Mouse (Mus musculus) kidney, embryonic 16.5 days (tissue): ENCODE data around the gene Gm9936. TPM values are rescaled to one million over a fixed set of nuclear protein-coding genes. Genes with fewer than 3 reads are reported as not detected.

Source experiments
- ATAC-seq: fragments of 200-750 bp; cut with Nextera tagmentation; 2 replicates; pipeline ENCODE4 v1.8.0; 2017; ENCODE audit warnings: moderate TSS enrichment; ENCODE audit not compliant: low FRiP score, low TSS enrichment
- H3K27ac ChIP-seq: fragments of 300-500 bp; sonication (generic); 2 replicates; pipeline ENCODE4 v1.5.1; 2014; ENCODE audit warnings: low read length
- H3K27me3 ChIP-seq: fragments of 300-500 bp; sonication (generic); 2 replicates; pipeline ENCODE4 v1.6.1; 2014; ENCODE audit warnings: low read length, control low read depth, mixed read lengths; ENCODE audit not compliant: insufficient read depth
- H3K36me3 ChIP-seq: fragments of 300-500 bp; sonication (generic); 2 replicates; pipeline ENCODE4 v1.6.1; 2014; ENCODE audit warnings: low read length, control low read depth, mixed read lengths; ENCODE audit not compliant: insufficient read depth
- H3K4me1 ChIP-seq: fragments of 300-500 bp; sonication (generic); 2 replicates; pipeline ENCODE4 v1.6.1; 2014; ENCODE audit warnings: low read length, control low read depth, mixed read lengths; ENCODE audit not compliant: insufficient read depth
- H3K4me2 ChIP-seq: fragments of 300-500 bp; sonication (generic); replicated peaks from 2 replicates; pipeline ENCODE4 v1.6.1; 2014; ENCODE audit warnings: low read depth, low read length
- H3K4me3 ChIP-seq: fragments of 300-500 bp; sonication (generic); 2 replicates; pipeline ENCODE4 v1.5.1; 2014; ENCODE audit warnings: mild to moderate bottlenecking, low read length
- H3K9ac ChIP-seq: fragments of 300-500 bp; sonication (generic); replicated peaks from 2 replicates; pipeline ENCODE4 v1.6.1; 2014; ENCODE audit warnings: low read length
- H3K9me3 ChIP-seq: fragments of 300-500 bp; sonication (generic); 2 replicates; pipeline ENCODE4 v1.6.1; 2016; ENCODE audit warnings: low read length, control low read depth
- WGBS: fragments of 180-500 bp; shearing (Covaris S2); extraction: QIAGEN DNeasy Blood & Tissue Kit; methylation state at CpG from one replicate; pipeline ENCODE4 v1.1.7; 2014; 5-methylcytosine and 5-hydroxymethylcytosine counted together
- polyA plus RNA-seq: library from polyadenylated mRNA; unstranded; fragments of >200 nt; fragmentation: Nextera tagmentation; extraction: Ambion mirVana; gene quantifications from 2 replicates; pipeline ENCODE4 v1.2.1, GENCODE M21; 2015

The Gm9936 gene
- polyA plus RNA-seq, 1 experiment from 2014 or later = not detected

DNA sequence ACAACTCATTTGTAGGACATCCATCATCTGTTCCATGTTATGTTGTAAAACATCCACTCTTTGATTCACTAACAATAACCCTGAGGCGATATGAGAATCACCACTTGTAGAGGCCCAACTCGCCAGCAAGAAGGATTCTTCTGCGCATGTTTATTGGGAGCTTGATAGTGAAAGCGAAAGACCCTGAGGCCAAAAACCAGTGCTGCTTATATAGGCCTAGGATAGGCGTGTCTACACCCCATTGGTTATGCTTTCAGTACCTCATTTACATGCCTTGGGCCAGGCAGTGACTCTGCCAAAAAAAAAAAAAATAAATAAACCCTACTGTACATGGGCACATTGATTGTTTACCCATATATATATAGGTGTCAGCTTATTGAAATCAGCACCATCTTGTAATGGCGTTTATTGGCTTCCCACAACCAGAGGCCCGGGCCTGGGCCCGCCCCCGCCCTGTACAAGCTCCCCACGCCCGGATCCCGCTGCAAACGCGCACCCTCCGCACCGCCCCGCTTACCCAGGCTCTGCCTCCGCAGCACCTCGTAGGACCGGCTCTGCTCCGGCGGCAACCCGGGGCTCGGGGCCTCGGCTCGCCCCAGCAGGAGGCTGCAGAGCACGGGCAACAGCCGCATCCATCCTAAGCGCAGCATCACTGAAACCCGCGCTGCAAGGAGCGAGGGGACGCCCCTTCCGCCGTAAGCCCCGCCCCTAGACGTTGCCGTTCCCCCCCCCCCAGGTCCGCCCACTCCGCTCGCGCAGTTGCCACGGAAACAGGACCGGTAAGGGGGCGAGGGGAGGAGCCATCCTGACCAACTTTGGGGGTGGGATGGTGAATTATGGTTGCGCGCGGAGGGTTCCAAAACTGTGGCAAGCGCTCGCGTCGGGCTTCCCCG, 35.4 kb downstream of the Gm9936 start, which contains the start of gene 1500011B03Rik:
1500011B03Rik (minus strand) TSS at position 673 of the 893 bp plus-strand sequence.
- H3K27ac ChIP-seq = peak within 1 kb of the TSS; percentile 84
- H3K9me3 ChIP-seq = peaks cover 10% of the 10 kb centered on the region
- peak within 1 kb of the TSS; percentile 85 for H3K9ac ChIP-seq
- no peaks in the 10 kb centered on the region for H3K27me3 ChIP-seq
- H3K4me2 ChIP-seq = peak within 1 kb of the TSS; percentile 70
- ATAC-seq = peak; percentile 88
- peaks cover 12% of the 10 kb centered on the region for H3K36me3 ChIP-seq
- WGBS = 9% methylated on average over 51 of the region's 53 CpGs
- H3K4me3 ChIP-seq = peak within 1 kb of the TSS; percentile 78
- 0 out of 2 replicates have a peak, but pooled peaks cover 5% of the 10 kb centered on the region for H3K4me1 ChIP-seq

DNA sequence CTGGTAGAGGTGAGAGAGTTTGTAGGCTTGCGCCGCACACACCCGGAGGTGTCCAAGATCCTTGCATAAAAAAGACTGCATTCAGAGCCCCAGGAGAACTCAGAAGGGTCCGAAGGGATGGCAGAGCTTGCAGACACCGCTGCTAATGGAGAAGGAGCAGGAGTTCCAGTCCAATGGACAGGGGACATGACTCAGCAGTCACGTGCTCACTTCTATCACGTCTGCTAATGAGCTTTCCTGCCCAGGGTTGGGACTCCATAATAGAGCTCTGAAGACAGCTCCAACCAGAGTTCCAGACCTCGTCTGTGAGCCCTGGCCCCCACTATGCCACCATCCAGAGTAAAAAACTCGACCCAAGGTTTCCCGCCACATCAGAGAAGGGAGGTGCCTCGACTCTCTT, 40.4 kb downstream of the Gm9936 start:
- H3K9me3 ChIP-seq = peaks cover 10% of the 10 kb centered on the region
- H3K9ac ChIP-seq = no peak overlapping the region
- no peaks in the 10 kb centered on the region for H3K4me1 ChIP-seq
- peaks cover 12% of the 10 kb centered on the region for H3K36me3 ChIP-seq
- no peak overlapping the region for H3K4me2 ChIP-seq
- no peak overlapping the region for H3K27ac ChIP-seq
- H3K4me3 ChIP-seq = no peak overlapping the region
- 58% methylated on average over 11 of the region's 11 CpGs for WGBS
- no peaks in the 10 kb centered on the region for H3K27me3 ChIP-seq
- peak; percentile 43; the same call in 1 of the 2 replicates for ATAC-seq

DNA sequence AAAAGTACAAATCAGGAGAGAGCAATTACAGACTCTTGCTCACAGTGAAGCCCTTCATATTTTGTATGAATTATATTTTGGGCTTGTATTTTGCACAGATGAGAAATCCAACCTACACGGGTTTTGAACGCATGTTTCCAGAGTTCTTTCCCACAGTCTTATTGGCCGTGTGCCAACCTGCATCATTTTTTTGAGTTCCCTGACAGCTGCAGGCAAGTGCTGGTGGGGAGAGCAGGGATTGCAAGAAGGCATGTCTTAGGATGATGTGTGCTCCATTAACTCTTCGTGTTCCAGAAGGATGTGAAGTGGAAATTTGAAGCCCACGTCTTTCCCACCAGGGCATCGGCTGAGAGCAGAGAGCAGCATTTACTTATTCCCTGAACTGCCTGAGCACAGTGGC, 41.9 kb downstream of the Gm9936 start:
- 66% methylated on average over 6 of the region's 6 CpGs for WGBS
- H3K36me3 ChIP-seq = peaks cover 3% of the 10 kb centered on the region
- H3K27ac ChIP-seq = no peak overlapping the region
- H3K9me3 ChIP-seq = peaks cover 3% of the 10 kb centered on the region
- no peak overlapping the region for H3K4me2 ChIP-seq
- peaks cover 7% of the 10 kb centered on the region; the same call in 1 of the 2 replicates for H3K4me1 ChIP-seq
- no peak overlapping the region for H3K4me3 ChIP-seq
- H3K27me3 ChIP-seq = no peaks in the 10 kb centered on the region
- ATAC-seq = no peak
- no peak overlapping the region for H3K9ac ChIP-seq

DNA sequence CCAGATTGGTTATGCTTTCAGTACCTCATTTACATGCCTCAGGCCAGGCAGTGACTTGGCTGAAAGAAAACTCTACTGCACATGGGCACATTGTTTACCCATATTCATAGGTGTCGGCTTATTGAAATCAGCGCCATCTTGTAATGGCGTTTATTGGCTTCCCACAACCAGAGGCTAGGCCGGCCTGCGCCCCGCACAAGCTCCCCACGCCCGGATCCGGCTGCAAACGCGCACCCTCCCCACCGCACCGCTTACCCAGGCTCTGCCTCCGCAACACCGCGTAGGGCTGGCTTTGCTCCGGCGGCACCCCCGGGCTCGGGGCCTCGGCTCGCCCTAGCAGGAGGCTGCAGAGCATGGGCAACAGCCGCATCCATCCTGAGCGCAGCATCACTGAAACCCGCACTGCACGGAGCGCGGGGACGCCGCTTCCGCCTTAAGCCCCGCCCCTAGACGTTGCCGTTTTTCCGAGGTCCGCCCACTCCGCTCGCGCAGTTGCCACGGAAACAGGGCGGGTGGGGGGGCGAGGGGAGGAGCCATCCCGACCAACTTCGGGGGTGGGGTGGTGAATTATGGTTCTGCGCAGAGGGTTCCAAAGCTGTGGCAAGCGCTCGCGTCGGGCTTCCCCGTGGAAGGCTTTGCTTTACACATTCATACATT, 44.8 kb downstream of the Gm9936 start:
- H3K4me1 ChIP-seq = peaks cover 7% of the 10 kb centered on the region; the same call in 1 of the 2 replicates
- peak overlapping the region; percentile 97 for H3K4me3 ChIP-seq
- H3K9ac ChIP-seq = peak overlapping the region; percentile 85
- no peaks in the 10 kb centered on the region for H3K9me3 ChIP-seq
- under 1% methylated on average over 50 of the region's 50 CpGs for WGBS
- peak overlapping the region; percentile 82 for H3K27ac ChIP-seq
- H3K27me3 ChIP-seq = no peaks in the 10 kb centered on the region
- ATAC-seq = peak; percentile 95
- peaks cover 6% of the 10 kb centered on the region; the same call in 1 of the 2 replicates for H3K36me3 ChIP-seq
- peak overlapping the region; percentile 63 for H3K4me2 ChIP-seq

DNA sequence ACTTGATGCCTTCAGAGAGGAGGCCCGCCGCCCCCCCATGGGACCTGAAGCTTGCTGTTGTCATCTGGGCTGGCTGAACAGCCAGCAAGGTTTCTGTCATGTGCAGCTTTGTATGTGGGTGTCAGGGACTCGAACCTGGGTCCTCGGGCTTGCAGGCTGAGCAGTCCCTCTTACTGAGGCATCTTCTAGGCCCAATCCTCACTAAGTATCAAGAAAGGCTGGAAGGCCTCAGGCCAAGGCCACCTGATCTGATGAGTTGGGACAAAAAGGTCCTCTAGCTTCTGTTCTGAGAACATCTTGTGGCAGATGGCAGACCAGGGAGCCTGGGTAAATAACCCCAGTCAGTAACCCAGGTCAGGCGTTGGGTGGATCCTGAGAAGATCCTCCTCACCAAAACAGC, 48.7 kb downstream of the Gm9936 start:
- Histone ChIP-seq H3K4me3 (no peak overlapping the region), H3K4me2 (no peak overlapping the region), H3K27ac (no peak overlapping the region), H3K36me3 (peaks cover 18% of the 10 kb centered on the region), H3K9me3 (no peaks in the 10 kb centered on the region), H3K4me1 (peaks cover 18% of the 10 kb centered on the region), H3K27me3 (no peaks in the 10 kb centered on the region), H3K9ac (no peak overlapping the region)
- no peak for ATAC-seq
- 91% methylated on average over 5 of the region's 5 CpGs for WGBS

DNA sequence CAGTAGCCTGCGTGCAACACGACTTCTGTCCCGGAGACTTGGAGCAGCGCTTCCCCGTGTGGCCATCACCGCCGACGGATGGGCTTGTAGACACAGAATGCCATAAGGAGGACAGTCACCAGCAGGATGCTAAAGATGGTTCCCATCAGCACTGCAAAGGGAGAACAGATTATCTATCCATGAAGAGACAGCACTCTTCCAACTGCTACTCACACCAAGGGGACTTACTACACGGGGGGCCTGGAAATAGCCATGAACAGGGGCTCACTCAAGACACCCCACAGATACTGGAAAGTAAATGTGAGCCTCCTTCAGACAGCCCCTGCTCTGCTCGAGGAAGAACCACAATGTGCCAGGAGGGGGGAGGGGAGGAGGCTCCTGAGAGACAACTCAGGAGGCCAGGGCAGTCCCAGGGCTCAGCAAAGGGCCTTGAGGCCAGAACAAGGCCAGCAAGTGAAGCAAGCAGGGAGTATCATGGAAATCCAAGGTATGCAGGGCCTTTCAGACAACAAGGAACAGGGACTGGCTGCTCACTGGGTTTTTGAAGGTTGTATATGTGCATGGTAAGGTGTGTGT, 49.2 kb downstream of the Gm9936 start:
- H3K36me3 ChIP-seq = peaks cover 20% of the 10 kb centered on the region
- no peak for ATAC-seq
- no peaks in the 10 kb centered on the region for H3K27me3 ChIP-seq
- H3K4me2 ChIP-seq = no peak overlapping the region
- no peaks in the 10 kb centered on the region for H3K9me3 ChIP-seq
- no peak overlapping the region for H3K9ac ChIP-seq
- peaks cover 18% of the 10 kb centered on the region for H3K4me1 ChIP-seq
- H3K27ac ChIP-seq = no peak overlapping the region
- no peak overlapping the region for H3K4me3 ChIP-seq
- WGBS = 77% methylated on average over 10 of the region's 10 CpGs

DNA sequence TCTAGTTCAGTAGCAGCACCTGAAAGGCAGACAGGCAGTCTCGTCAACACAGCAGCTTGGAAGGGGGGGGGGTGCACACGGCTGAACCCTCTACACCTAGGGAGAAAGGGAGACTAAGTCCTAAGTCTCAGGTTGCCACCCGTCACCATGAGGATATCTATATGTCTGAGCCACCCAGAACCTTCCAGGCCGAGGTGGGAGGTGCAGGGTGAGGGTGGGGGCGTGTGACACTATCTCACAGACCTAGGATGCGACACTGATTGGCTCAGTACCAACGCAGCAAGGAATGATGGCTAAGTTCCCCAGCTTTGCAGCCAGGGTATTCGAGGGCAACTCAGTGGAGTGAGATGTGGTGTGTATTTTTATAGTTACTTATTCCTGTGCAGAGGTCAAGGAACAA, 50.1 kb downstream of the Gm9936 start:
- H3K4me2 ChIP-seq = no peak overlapping the region
- no peak for ATAC-seq
- peaks cover 18% of the 10 kb centered on the region for H3K4me1 ChIP-seq
- no peak overlapping the region for H3K9ac ChIP-seq
- no peak overlapping the region for H3K27ac ChIP-seq
- no peak overlapping the region for H3K4me3 ChIP-seq
- H3K9me3 ChIP-seq = no peaks in the 10 kb centered on the region
- H3K27me3 ChIP-seq = no peaks in the 10 kb centered on the region
- 71% methylated on average over 8 of the region's 8 CpGs for WGBS
- peaks cover 29% of the 10 kb centered on the region for H3K36me3 ChIP-seq

DNA sequence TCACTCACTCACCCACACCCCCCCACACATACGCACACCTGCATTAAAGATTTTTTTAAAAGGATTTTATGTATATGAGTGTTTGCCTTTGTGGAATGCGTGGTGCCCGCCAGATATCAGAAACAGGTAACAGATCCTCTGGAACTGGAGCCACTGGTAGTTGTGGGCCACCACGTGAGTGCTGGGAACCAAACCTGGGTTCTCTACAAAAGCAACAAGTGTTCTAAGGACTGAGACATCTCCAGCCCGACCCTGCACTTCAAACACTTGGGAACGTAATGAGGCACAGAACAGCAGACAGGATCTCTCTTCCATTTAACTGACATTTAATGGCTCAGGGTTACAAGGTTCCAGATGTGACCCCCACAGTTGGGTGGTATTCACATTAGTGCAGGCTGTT, 50.6 kb downstream of the Gm9936 start:
- H3K36me3 ChIP-seq = peaks cover 34% of the 10 kb centered on the region
- H3K4me1 ChIP-seq = peaks cover 17% of the 10 kb centered on the region

DNA sequence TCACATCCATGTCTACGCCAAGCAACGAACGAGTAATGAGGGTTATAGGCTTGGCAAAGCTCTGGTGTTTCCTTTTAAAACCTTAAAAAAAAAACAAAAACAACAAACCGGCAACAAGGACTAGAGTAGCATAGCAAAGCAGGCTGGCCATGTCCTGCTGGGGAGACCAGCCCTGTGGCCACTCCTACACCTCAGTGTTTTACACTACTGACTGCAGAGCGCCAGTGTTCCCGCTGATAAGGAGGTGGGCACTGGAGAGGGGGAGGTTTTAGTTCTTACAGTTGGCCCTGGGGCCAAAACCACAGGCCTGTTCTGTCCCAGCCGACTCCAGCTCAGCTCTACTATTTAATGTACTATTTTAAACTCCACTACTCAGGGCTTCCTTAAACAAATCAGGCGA, 51.0 kb downstream of the Gm9936 start:
- WGBS = 33% methylated on average over 8 of the region's 8 CpGs
- H3K27ac ChIP-seq = peak overlapping the region; percentile 70; the same call in 1 of the 2 replicates

More for the DNA sequence above, 50.6 kb downstream of the Gm9936 start:
- no peaks in the 10 kb centered on the region for H3K9me3 ChIP-seq
- H3K4me2 ChIP-seq = no peak overlapping the region
- no peak for ATAC-seq
- H3K9ac ChIP-seq = no peak overlapping the region
- 0 out of 2 replicates have a peak overlapping the region, but pooled peaks have one; percentile 25 for H3K27ac ChIP-seq
- WGBS = 67% methylated on average over 6 of the region's 6 CpGs
- H3K4me3 ChIP-seq = no peak overlapping the region
- H3K27me3 ChIP-seq = no peaks in the 10 kb centered on the region

More for the DNA sequence above, 51.0 kb downstream of the Gm9936 start:
- Histone ChIP-seq H3K9ac (no peak overlapping the region), H3K9me3 (no peaks in the 10 kb centered on the region), H3K27me3 (no peaks in the 10 kb centered on the region), H3K36me3 (peaks cover 37% of the 10 kb centered on the region), H3K4me2 (no peak overlapping the region), H3K4me1 (peaks cover 13% of the 10 kb centered on the region), H3K4me3 (no peak overlapping the region)
- ATAC-seq = peak; percentile 35; the same call in 1 of the 2 replicates
